Mouse (Mus musculus) granulocyte monocyte progenitor cell, adult 5-6 weeks (primary cell): ENCODE results near the gene Adipor1. TPM values are rescaled to one million over a fixed set of nuclear protein-coding genes. Genes with fewer than 3 reads are reported as not detected.

Experiments used
- ATAC-seq: replicated peaks from 2 replicates; pipeline ENCODE4 v1.8.0; 2016; ENCODE audit warnings: mild to moderate bottlenecking, moderate TSS enrichment, inconsistent platforms; ENCODE audit not compliant: poor library complexity, severe bottlenecking
- total RNA-seq, 2 experiments: library from RNA; stranded (forward) in 1 of 2; stranded (reverse) in 1 of 2; fragments of 200-712, 200-1000 nt in 1 of 2; fragments of >200 nt in 1 of 2; fragmentation: Nextera tagmentation in 1 of 2; gene quantifications; 2 replicates each; pipeline ENCODE4 v1.2.3; 2014 to 2017

The Adipor1 gene
- total RNA-seq (2014; fragmentation: Nextera tagmentation) (62.4 and 63.0 TPM in 2 replicates), total RNA-seq (2017) (52.7 and 53.3 TPM in 2 replicates)

- peak; percentile 84 for ATAC-seq
Observed at GRCm38 (mm10) chr1:134415168-134415831, at the start of gene Adipor1. Gene Adipor1 (plus strand): TSS chr1:134415378.

- ATAC-seq, result no peak
Observed at GRCm38 (mm10) chr1:134365491-134365890, 49.7 kb upstream of the Adipor1 start.

- ATAC-seq, result no peak; the same call in 1 of the 2 replicates
Observed at GRCm38 (mm10) chr1:134368777-134369337, 46.3 kb upstream of the Adipor1 start.

GRCm38 (mm10) chr1:134374124-134374523 is 41.1 kb upstream of the Adipor1 start:
- ATAC-seq, result no peak

- no peak for ATAC-seq
Observed at GRCm38 (mm10) chr1:134381051-134381450, 34.1 kb upstream of the Adipor1 start.

- no peak for ATAC-seq
Observed at GRCm38 (mm10) chr1:134381795-134382625, 33.2 kb upstream of the Adipor1 start.

GRCm38 (mm10) chr1:134384581-134384980 is 30.6 kb upstream of the Adipor1 start:
- no peak for ATAC-seq

- no peak for ATAC-seq
Observed at GRCm38 (mm10) chr1:134385176-134385575, 30.0 kb upstream of the Adipor1 start.

GRCm38 (mm10) chr1:134385666-134386065 is 29.5 kb upstream of the Adipor1 start, which contains the start of gene 4933406M09Rik:
Gene 4933406M09Rik (plus strand): TSS chr1:134385940.
- no peak for ATAC-seq

GRCm38 (mm10) chr1:134393827-134394226 is 21.4 kb upstream of the Adipor1 start:
- ATAC-seq, result no peak

GRCm38 (mm10) chr1:134398210-134398609 is 17.0 kb upstream of the Adipor1 start:
- no peak for ATAC-seq

GRCm38 (mm10) chr1:134399735-134400134 is 15.4 kb upstream of the Adipor1 start:
- ATAC-seq, result no peak

GRCm38 (mm10) chr1:134405509-134406413 is 9.4 kb upstream of the Adipor1 start, which contains the start of gene Cyb5r1:
Gene Cyb5r1 (plus strand): TSS chr1:134405559.
- ATAC-seq, result peak; percentile 95

- ATAC-seq, result peak; percentile 62
Observed at GRCm38 (mm10) chr1:134406414-134406771, 8.8 kb upstream of the Adipor1 start.

- ATAC-seq, result no peak
Observed at GRCm38 (mm10) chr1:134408080-134408479, 7.1 kb upstream of the Adipor1 start.

- ATAC-seq, result no peak
Observed at GRCm38 (mm10) chr1:134411706-134412629, 3.2 kb upstream of the Adipor1 start.

- ATAC-seq, result no peak
Observed at GRCm38 (mm10) chr1:134414038-134414437, 1.1 kb upstream of the Adipor1 start.

GRCm38 (mm10) chr1:134414501-134415167 is 544 bp upstream of the Adipor1 start:
- ATAC-seq, result 0 out of 2 replicates have a peak, but pooled peaks have one; percentile 7
